Mouse (Mus musculus): ENCODE results near the gene St6gal1. TPM values are rescaled to one million over a fixed set of nuclear protein-coding genes. Genes with fewer than 3 reads are reported as not detected.

Gene St6gal1
- polyA plus RNA-seq, 1 experiment from 2014 or later = 43.5 TPM

DNA sequence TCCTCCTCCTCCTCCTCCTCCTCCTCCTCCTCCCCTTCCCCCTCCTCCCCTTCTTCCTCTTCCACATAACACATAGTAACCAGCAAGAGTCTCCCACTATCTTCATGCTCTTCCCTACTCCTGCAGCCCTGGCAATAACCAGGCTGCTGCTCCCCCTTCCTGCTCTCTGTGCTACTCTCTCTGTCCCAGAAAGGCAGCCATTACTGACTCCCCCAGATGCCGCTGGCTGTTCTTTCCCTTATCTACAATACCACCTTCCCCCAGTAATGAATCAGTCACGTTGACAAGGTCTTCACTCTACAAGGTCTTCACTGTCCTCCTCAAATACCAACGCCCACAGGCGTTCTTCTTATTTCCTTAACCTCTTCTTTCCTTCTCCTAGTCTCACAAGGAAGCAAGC, 176.9 kb downstream of the St6gal1 start:
- 62% methylated on average over 4 of the region's 4 CpGs for WGBS
- H3K36me3 ChIP-seq = no peaks in the 10 kb centered on the region
- no peaks in the 10 kb centered on the region for H3K27me3 ChIP-seq (replicated peaks)
- H3K4me2 ChIP-seq (replicated peaks) = no peak overlapping the region
- H3K4me1 ChIP-seq = no peaks in the 10 kb centered on the region
- no peak for ATAC-seq (ENCODE audit: low FRiP score, low read depth)
- no peak overlapping the region for H3K9ac ChIP-seq
- no peak overlapping the region for H3K4me3 ChIP-seq
- H3K9me3 ChIP-seq = no peaks in the 10 kb centered on the region
- no peak overlapping the region for H3K27ac ChIP-seq

DNA sequence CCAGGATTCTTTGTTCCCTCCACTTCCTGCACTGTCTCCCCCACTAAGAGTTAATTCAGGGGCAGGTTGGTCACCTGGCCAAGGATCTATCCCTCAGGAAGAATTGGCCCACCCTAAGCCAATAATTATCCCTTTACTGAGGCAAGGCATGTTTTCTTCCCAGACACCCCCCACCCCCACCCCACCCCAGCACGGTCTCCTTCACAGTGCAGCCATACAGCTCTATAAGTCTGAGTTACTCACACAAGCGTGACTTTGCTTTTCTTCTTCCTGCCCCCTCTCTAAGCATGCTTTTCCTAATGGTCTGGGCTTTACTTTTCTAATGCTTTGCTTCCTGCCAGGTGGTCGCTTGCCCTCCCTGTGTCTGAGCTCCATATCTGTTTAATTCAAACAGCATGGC, 177.4 kb downstream of the St6gal1 start:
- H3K4me3 ChIP-seq = no peak overlapping the region
- H3K9ac ChIP-seq = no peak overlapping the region
- H3K27me3 ChIP-seq (replicated peaks) = no peaks in the 10 kb centered on the region
- no peaks in the 10 kb centered on the region for H3K9me3 ChIP-seq
- H3K4me2 ChIP-seq (replicated peaks) = no peak overlapping the region
- 68% methylated on average over 3 of the region's 3 CpGs for WGBS
- no peak for ATAC-seq (ENCODE audit: low FRiP score, low read depth)
- H3K4me1 ChIP-seq = no peaks in the 10 kb centered on the region
- H3K36me3 ChIP-seq = no peaks in the 10 kb centered on the region
- no peak overlapping the region for H3K27ac ChIP-seq

DNA sequence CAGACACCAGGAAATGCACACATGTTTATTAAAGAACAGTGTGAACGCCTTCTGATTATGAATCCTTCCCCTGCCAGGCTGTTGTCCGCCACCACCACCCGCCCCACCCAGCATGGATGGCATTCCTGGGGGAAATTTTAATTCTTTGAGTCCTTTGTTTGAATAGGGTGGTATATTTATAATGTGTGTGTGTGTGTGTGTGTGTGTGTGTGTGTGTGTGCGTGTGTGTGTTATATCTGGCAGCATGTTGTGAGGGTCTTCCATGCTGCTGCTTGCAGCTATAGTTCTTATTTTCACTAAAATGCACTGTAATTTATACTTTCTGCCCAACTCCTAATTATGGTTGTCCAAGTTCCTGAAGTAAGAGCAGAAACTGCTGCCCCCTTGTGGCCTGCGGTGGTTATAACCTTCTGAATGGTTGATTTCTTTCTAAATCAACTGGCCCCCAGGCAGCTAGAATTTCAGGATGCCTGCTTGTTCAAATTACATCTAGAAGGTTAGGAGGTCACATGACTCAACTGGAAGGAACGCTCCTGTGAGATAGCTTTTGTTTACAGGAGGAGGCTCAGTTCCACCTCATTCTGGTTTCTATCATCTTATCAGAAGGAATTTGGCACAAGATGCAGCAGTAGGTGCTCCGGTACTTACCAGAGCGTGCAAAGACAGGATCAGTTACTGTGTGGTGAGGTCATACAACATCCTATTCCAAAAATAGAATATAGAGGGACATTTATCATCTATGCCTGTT, 178.6 kb downstream of the St6gal1 start:
- H3K36me3 ChIP-seq = no peaks in the 10 kb centered on the region
- no peak overlapping the region for H3K4me3 ChIP-seq
- H3K27ac ChIP-seq = no peak overlapping the region
- WGBS = 52% methylated on average over 8 of the region's 8 CpGs
- H3K4me2 ChIP-seq (replicated peaks) = no peak overlapping the region
- ATAC-seq (ENCODE audit: low FRiP score, low read depth) = peak; percentile 50; the same call in 1 of the 2 replicates
- no peaks in the 10 kb centered on the region for H3K27me3 ChIP-seq (replicated peaks)
- no peaks in the 10 kb centered on the region for H3K4me1 ChIP-seq
- no peak overlapping the region for H3K9ac ChIP-seq
- H3K9me3 ChIP-seq = no peaks in the 10 kb centered on the region

Other genes with a start within 250 kb of the St6gal1 start
- gene Kng2, start 195.3 kb upstream of the St6gal1 start, polyA plus RNA-seq (2016; fragmentation: Nextera tagmentation; extraction: Ambion mirVana) = 0.33 and 0.46 TPM in 2 replicates
- 0.20 TPM in 1 of 2 replicates, not detected in the other for gene Kng1, start 166.9 kb upstream of the St6gal1 start, polyA plus RNA-seq (2016; fragmentation: Nextera tagmentation; extraction: Ambion mirVana)
- gene Eif4a2, start 117.3 kb upstream of the St6gal1 start, polyA plus RNA-seq (2016; fragmentation: Nextera tagmentation; extraction: Ambion mirVana) = 223 and 248 TPM in 2 replicates
- 106 and 112 TPM in 2 replicates for gene Rfc4, start 97.0 kb upstream of the St6gal1 start, polyA plus RNA-seq (2016; fragmentation: Nextera tagmentation; extraction: Ambion mirVana)
- not detected in 2 replicates for gene Adipoq, start 78.2 kb upstream of the St6gal1 start, polyA plus RNA-seq (2016; fragmentation: Nextera tagmentation; extraction: Ambion mirVana)
- not detected in 2 replicates for gene Rtp1, start 204.4 kb downstream of the St6gal1 start, polyA plus RNA-seq (2016; fragmentation: Nextera tagmentation; extraction: Ambion mirVana)

All from neural tube, embryonic 12.5 days (tissue).